Mouse (Mus musculus) R1 (cell line): ENCODE data around the gene Lcn12.

Experiments used
- DNase-seq: peaks from one replicate; pipeline ENCODE4 v3.0.0-alpha.2; 2018; ENCODE audit warnings: low read depth, low spot score

Gene Lcn12

DNA sequence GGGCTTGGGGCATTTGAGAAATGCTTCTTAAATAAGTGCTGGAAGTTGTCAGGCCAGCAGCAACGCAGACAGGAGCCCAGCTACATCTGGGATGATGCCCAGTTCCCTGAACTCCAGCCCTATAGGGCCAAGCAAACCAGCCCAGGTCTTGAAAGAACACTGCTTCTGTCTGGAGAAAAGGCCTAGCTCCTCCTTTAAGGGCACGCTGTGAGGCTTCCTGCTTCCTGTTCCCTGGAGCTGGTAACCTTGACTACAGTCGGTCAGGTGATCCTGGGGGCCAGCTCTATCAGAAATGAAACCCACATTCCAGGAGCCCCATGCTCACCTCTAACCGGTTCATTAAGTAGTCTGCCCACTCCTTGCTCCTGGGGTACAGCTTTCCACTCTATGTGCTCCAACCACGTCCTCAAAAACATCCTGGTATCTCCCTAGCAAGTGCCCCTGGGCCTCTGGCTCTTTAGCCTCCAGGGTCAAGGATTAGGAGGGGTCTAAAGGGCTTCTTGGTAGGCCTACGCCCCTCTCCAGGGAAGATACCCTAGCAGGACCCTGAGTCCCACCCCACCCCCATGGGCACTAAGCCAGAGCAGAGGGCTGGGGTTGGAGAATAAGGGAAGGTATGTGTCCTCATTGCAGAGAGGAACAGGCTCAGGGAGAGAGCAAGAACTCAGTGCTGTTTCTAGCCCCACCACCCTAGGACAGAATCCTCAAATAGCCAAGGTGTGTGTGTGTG is 4.3 kb upstream of the Lcn12 start:
- peak; percentile 66 for DNase-seq

DNA sequence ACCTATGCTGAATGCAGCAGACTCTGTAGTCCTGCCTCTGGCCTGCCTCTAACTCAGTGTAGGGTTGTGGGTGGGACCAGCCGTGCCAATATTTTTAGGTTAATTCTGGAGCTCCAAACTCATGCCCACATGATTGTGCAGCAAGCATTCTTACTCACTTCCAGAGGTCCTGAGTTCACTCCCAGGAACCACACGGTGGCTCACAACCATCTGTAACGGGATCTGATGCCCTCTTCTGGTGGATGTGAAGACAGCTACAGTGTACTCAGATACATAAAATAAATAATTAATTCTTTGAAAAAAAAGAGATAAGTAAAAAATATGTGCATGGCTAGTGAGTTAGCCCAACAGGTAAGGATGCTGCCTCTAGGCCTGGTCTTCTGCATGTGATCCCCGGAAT is 2.8 kb upstream of the Lcn12 start:
- peak; percentile 74 for DNase-seq

DNA sequence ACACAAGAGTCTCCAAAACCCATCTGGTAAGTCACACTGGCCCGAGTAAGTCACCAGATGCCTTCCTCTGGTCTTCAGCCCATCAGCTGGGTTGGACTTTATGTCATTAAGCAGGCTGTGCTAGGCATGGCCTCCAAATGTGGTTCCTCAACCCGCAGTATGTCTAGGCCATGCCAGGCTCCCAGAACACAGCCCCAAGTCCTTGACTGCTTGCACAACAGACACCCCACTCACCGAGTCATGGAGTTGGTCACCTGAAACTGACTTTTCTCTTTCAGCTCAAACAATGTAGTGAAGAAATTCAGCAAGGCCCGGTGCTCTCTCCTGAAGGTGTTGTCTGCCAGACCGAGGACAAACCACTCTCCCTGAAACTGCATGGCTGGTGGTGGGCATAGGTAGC is 723 bp downstream of the Lcn12 start:
- no peak for DNase-seq

DNA sequence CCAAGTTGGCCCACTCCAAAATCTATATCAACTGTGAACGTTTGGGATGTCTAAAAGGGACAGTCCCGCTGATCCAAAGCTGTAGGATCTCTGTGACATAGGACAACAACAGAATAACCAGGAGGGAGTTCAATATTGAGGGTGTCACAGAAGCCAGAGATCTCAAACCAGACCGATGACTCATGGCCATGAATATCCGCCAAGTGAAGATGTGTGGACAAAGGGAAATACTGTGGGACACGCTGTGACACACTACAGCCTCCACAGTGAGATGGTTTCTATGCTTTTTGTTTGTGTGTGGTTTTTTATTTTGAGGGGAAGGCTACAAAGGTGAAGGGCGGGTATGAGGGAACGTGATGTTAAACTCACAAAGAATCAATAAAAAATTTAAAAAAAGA is 5.0 kb downstream of the Lcn12 start:
- no peak for DNase-seq

DNA sequence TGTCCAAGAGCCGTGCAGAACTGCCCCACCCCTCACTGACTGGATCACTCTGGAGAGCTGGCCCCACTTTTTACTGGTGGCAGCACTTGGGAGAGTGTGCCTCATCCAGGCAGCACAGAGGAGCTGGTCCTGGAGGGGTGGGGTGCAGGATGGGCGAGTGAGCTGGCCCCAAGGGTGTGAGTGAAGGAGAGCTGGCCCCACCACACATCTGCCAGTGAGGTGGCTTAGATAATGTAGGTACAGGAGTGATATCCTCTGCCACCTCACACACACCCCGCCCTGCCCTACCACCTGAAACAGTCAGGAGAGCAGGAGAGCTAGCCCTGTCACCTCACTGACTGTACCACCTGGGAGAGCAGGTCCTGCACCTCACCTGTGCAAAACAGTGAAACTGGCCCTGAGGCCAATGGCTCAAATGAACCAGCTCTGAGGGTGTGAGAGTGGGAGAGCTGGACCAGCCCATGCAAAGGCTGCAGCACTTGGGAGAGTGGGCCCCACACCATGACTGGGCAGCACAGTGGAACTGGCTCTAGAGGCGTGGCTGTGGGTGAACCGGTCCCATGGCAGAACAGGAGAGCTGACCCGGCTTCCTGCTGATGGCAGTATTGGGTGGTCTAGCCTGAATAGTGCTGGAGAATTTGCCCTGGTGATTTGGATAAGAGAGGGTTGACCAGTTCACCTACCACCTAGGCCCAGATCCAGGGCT is 5.6 kb downstream of the Lcn12 start:
- no peak for DNase-seq

DNA sequence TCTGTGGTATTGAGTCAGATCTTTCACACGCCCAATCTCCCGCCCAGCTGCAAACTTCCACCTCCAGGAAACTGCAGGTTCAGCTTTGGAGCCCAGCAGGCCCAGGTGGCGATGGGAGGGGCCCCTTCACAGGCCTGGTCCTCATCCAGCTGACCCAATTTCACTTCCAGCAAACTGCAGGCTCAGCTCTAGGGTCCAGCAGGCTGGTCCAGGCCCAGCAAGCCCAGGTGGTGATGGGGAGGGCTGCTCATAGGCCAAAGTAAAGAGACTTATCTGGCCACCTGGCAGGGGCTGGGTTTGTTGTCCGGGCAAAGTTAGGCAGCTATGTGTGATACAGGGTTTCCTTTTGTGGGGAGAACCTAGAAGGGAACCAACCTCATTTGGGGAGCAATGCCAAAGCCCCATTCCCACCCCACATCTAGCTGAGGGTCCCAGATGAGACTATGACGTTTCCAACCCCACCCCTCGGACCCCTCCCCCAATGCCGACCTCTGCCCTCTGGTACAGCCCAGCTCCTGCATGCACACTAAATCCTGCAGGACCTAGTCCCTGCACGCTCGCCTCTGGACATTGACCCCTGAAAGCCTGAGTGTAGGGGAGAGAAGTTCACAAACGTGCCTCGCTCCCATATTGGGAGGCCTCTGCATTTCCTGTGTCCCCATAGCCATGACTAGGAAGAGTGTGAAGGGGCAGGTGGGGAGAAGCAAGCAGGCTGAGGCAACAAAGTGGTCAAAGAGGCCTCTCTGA is 8.6 kb downstream of the Lcn12 start:
- no peak for DNase-seq

DNA sequence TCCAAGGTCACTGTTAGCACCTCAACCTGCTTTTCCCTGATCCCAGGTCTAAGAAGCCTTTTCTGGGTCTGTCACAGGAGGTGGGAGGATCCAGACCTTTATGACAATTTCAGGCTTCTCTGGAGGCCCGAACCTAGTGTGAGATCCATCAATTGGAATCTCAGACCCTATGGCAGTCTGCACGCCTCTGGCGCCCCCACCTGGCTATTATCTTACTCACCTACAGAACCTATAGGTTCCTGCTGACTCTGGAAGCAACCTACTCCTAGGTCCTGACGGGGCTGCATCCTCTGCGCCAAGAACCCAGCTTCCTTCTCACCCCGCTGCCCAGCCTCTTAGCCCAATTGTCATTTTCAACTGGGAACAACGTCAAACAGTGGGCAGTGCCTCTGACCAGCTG is 10.7 kb downstream of the Lcn12 start:
- peak; percentile 58 for DNase-seq

DNA sequence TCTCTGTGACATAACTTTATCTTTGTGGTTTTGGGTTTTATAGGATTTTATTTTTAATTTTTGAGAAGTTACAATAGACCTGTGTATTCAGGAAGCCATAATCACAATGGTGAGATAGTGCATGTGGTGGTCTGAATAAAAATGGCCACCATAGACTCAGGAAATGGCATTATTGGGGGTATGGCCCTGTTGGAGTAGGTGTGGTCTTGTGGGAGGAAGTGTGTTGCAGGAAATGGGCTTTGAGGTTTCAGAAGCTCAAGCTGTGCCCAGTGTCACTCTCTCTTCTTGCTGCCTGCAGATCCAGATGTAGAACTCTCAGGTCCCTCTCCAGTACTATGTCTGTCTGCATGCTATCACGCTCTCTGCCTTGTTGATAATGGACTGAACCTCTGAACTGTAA is 13.2 kb downstream of the Lcn12 start:
- DNase-seq = no peak

DNA sequence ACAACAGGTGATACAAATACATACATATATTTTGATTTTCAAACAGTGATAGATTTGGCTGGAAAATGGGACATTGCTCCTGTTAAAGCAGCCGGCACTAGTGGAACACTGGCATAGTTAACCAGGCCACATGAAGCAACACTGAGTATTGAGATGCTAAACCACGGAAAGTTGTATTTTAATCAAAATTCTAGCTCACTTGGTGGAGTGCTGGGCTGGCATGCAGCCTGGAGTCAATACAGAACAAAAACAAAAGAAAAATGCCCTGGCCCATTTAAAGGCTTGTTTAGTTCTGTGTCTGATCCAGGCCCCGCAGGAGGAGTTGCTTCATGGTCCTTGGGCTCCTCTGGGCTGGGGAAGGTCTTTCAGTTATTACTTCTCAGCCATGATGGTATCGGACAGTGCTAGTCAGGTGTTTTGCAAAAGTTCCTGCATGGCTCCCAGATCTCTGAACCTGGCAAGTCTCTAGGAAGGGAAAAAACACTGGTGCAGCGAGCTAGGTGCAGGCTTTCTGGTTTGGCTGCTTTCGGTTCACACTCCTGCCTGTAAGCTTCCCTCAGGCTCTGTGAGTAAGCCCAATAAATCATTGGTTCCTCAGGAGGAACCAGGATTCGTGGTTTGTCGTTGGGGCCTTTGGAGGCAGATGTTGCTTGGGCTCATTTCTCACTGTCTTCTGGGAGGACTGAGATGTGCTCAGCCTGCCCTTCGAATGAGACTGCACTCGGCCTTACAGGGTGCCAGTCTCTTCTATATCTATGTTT is 14.0 kb downstream of the Lcn12 start:
- DNase-seq = no peak

DNA sequence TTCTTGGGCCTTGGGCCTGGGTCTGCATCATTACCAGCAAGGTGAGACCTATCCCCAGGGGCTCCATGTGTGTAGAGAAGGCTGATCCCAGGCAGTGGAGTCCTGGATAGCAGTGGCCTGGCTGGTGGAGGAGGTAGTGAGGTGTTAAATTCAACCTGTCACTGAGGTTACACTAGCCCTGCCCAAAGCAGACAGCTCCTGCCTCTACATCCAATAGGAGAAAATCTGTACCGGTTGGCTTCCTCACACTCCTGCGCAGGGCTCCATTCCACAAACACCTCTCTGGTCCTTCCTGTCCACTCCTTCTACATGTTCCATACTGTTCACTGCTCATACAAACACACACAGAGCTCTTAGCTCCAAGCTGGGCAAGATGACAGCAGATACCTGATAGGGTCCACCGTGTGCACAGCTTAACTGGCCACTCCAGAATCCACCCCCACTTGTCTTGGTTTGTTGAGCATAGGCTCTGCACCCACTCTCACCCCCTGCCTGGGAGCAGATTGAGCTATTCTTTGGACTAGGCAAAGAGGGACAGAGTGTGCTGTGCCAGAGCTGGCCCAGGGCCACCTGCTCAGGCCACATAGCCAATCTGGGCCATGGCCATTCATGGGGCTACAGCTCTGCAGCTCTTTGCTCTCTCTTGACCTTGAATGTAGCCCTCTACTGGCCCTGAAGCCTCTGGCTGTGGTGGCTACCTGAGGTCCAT is 15.6 kb downstream of the Lcn12 start:
- no peak for DNase-seq

DNA sequence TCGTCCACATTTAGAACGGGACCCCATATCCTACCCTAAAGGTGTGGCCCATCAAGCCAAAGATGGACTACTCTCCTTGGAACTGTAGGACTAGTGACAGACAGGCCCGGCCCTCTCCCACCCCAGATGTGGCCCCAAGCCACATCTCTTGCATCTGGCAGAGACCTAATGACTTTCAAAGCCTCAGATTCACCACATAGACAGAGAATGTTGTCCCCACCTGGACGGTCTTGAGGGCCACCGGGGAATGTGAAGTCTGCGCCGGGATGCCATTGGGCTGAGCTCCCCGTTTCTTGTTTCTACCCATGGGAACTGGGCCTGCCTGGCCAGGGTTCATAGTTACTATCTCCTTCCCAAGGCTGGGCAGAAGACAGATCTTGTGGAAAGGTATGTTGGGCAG is 16.2 kb downstream of the Lcn12 start:
- DNase-seq = no peak

DNA sequence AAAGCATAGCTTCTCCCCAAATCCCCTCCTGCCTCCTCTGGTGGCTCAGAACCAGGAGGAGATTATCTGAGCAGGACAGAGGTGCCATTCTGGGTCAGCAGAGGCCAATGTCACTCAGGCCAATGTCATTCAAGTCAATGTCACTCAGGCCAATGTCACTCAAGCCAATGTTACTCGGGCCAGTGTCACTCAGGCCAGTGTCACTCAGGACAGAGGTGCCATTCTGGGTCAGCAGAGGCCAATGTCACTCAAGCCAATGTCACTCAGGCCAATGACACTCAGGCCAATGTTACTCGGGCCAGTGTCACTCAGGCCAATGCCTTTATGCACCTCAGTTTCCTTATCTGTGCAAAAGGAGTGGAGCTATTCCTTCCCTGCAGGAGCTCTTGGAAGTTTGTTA is 21.2 kb downstream of the Lcn12 start:
- no peak for DNase-seq

DNA sequence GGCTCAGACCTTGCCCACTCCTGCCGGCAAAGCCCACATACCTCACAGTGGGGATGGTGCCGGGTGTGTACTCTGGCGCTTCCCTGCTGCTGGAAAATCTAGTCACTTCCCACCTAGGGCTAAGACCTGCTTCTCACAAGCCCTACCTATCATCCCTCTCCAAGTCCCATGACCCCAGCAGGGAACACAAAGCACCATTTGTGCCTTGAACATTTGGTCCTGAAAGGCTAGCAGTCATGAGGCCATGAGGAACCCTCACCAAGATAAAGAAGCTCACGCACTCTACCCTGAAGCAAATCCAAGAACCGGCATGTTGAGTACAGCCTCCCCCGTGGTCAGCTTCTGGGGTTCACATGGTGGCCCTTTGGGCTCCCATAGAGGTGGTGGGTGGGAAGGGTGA is 23.7 kb downstream of the Lcn12 start, which contains the start of gene Ptgds:
Ptgds (minus strand) TSS at position 78 of the 400 bp plus-strand sequence.
- DNase-seq = no peak

DNA sequence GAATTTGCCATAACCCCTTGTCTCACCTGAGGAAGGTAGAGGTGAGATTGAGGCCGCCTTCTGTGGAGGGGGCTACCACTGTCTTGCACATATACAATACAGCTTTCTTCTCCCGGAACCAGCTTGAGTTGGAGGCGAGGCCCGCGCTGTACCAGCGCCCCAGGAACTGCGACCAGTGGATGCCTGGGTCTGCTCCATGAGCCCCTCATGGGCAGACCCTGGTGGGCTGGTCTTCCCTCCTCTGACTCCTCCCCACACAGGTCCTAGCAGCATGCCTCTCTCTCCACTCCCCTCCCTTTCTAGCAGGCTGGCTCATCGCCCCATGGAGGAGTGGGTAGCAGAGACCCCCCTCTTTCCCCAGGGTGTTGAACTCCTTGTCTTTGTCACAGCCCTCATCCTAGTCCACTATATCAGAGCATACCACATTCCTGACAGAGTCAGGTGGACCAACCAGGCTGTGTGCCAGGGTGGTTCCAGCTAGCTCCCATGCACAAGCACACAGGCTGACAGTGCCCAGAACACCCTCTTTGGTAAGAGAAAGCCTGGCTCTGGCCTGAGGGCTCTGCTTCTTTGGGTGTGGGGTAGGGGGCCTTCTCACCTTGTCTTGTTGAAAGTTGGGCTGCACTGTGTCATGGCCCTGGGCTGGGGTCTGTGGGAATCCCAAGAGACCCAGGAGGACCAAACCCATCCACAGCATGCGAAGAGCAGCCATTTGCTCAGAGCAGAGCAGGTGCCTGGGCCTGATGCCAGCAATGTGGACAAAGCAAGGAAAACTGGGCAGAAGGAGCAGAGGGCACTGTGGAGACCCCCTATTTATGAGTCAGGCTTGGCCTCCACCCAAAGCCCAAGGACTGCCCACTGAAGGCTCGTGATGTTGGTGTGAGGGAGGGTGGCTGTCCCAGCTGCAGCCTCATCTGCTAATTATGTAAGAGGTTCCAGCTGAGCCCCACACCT is 24.5 kb downstream of the Lcn12 start:
- no peak for DNase-seq

DNA sequence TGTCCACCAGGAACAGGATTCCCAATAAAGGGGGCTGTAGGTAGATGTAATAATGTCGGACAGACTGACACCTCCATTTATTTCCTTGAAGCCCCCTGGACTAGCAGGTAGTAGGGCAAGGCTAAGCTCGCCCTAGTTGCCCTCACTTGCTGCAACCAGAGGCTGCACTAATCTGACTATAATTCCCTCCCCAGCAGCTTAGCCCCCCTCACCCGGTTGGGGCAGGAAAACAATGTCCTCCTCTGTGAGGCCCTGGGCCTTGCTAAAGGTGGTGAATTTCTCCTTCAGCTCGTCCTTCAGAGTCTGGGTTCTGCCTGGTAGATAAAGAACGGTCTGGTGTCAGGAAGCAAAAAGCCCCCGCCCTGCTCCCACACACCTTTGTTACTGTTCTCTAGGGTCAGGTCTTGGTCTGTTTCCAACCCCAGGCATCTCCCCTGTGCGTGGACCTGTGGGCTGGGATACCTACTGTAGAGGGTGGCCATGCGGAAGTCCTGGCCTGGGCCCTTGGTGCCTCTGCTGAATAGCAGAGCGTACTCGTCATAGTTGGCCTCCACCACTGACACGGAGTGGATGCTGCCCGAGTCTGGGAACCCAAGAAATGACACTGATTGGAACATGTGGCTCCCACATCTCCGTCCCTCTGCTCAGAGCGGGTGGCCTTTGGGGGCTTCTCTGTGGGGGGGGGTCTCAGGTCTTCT is 26.0 kb downstream of the Lcn12 start:
- DNase-seq = no peak

DNA sequence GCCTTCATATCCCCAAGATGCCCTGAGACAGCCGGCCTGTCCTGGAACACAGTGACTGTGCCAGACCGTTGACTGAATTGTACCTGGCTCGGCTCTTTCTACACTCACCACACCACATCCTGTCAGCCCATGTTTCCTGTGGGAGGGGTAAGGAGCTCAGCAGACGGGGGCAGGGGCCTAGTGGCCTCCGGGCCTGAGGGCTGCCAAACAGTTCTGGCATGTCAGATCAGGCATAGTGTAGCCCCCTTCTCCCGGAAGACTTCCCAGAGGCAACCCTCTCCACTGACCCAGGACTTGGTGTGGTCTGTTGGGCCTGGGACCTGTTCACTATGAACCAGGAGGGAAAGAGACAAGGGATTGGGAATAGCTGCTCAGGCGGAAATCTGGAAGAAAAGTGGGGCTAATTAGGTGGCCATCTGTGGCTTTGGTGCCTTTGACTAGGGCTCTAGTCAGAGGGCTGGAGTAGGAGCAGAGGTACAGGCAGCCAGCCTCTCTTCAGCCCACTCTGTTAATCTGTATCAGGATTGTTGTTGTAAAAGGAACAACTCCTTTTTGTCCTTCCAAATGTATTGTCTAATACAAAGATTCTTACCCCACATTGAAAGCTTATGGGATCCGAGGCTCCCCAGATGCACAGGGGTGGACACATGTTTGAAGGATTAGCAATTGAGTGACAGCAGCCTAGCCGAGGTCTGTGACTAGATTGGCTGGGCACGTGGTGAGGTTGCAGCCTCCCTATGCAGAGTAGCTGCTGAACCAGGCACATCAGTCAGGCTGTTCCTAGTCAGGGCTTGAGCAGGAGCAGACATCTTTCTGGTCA is 27.7 kb downstream of the Lcn12 start:
- DNase-seq = no peak

DNA sequence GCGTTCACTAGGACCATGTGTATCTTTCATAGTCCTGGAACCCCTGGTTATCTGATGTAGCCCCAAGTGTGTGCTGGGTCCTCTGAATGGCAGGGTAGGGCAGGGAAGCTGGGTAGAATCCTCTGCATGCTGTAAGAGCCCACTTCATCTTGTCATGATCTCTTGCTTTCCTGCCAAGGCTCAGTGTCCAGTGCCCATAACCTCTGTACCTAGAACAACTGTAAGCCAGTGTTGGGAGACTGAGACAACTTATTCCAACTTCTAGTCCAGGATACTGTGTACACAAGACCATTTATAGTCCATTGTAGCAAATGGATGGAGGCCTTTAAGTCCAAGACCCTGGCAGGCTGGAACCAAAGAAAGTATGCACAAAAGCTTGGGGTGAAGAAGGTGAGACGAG is 28.5 kb downstream of the Lcn12 start:
- no peak for DNase-seq

DNA sequence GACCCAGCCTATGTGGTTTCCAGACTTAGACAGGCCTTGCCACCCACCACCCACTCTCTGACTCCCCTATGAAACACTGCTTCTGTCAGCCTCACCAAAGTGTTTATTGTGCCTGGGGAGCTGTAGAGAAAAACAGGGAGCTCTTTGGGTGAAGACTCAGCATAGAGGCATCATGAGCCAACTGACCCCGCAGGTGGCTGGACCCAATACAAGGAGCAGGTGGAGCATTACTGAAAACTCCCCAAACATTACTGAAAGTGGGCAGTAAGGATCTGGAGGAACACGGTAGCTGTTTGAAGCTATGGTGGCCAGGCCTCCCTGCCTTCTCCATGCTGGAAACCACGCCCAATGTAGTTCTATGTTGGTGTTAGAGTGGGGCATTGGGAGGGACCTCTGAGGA is 30.1 kb downstream of the Lcn12 start:
- no peak for DNase-seq

DNA sequence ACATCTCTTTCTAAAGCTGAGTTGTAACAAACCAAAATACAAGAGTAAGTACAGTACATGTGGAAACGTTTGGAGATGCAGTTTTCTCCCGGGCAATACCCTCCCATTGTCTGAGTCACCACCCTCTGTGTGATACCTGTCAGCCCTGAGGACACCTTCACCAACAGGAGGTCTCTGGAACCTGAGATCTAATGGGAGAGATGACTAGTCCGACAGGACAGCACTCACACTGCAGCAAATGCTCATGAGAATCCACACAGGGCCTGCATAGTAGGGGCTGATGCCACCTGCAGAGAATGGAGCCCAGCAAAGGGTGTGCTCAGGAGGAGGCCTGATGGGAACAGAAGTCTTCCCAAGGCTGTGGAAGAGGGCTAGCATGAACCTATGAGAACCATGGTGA is 32.3 kb downstream of the Lcn12 start:
- no peak for DNase-seq
